In genomic region chr10:60739619-60740363, GRCm38 (mm10) we compare ENCODE assay signal across 17 mouse cellular contexts. TPM values are rescaled to one million over a fixed set of nuclear protein-coding genes. Genes with fewer than 3 reads are reported as not detected.
A peak's percentile ranks its signal among the peaks of the same experiment; 100 is the strongest.
DNase-seq lines count a peak whose midpoint lies in the region; ATAC-seq and TF ChIP-seq lines count a peak whose summit lies in the region.
"Had no signal": no experiment of that assay in that cellular context is flagged by ENCODE, and none has a peak within 500 bp of the region (broad histone marks: within the 10 kb centered on the region; RNA-seq: fewer than 3 reads in every experiment).

No protein-coding gene starts in this region.

- WGBS in liver, embryonic 12.5 days (ENCODE audit: insufficient replicate concordance): 48% methylated on average over 4 of the region's 4 CpGs
- 8% methylated on average over 4 of the region's 4 CpGs for WGBS in bone marrow, adult 2 months
- 36% methylated on average over 4 of the region's 4 CpGs for WGBS in liver, embryonic 15.5 days (ENCODE audit: insufficient replicate concordance)
- WGBS in embryonic facial prominence, embryonic 10.5 days: 86% methylated on average over 4 of the region's 4 CpGs

- peak; percentile 31 for DNase-seq in liver
- DNase-seq in thymus, postnatal 0 days (ENCODE audit: low spot score): peak; percentile 63
- no peak for DNase-seq in embryonic facial prominence, embryonic 10.5 days (ENCODE audit: low spot score)
- no peak for DNase-seq in cerebellum, adult 8-10 months
- no peak for DNase-seq in embryo, embryonic 9.5 days (ENCODE audit: extremely low spot score)
- DNase-seq: adrenal gland, adult 8-10 months; cerebellum, postnatal 25 days; kidney, adult 18-20 months; kidney, postnatal 25 days; left cerebral cortex, postnatal 4 days; lung, adult 18-20 months; lung, postnatal 4 days had no signal

- no peak overlapping the region for H3K4me2 ChIP-seq in liver, embryonic 12.5 days
- H3K4me2 ChIP-seq in liver, embryonic 15.5 days: no peak overlapping the region
- H3K4me2 ChIP-seq: neural tube, embryonic 12.5 days had no signal

- TF ChIP-seq POLR2A in bone marrow, adult 2 months (IDR thresholded peaks at IDR 0.05; ENCODE audit: borderline replicate concordance, control insufficient read depth, low read depth, low read length): no peak

- H3K9me3 ChIP-seq in liver, embryonic 12.5 days (replicated peaks): no peaks in the 10 kb centered on the region
- H3K9me3 ChIP-seq in liver, embryonic 15.5 days (replicated peaks): no peaks in the 10 kb centered on the region
- no peaks in the 10 kb centered on the region for H3K9me3 ChIP-seq in embryonic facial prominence, embryonic 10.5 days
- H3K9me3 ChIP-seq: neural tube, embryonic 12.5 days had no signal

- TF ChIP-seq CTCF in bone marrow, adult 2 months (IDR thresholded peaks at IDR 0.05; ENCODE audit: control insufficient read depth, insufficient read depth, low read length): no peak

- ATAC-seq in liver, embryonic 12.5 days: no peak
- ATAC-seq in liver, embryonic 15.5 days (ENCODE audit: insufficient read depth): no peak; the same call in 1 of the 2 replicates
- ATAC-seq: hindbrain, embryonic 16.5 days had no signal

- 0 out of 2 replicates have a peak, but pooled peaks cover 3% of the 10 kb centered on the region for H3K36me3 ChIP-seq in liver, embryonic 12.5 days
- H3K36me3 ChIP-seq in liver, embryonic 15.5 days (replicated peaks): no peaks in the 10 kb centered on the region
- H3K36me3 ChIP-seq in embryonic facial prominence, embryonic 10.5 days (replicated peaks): peaks cover 8% of the 10 kb centered on the region; the same call in 1 of the 2 replicates

- no peak overlapping the region for H3K27ac ChIP-seq in liver, embryonic 12.5 days
- H3K27ac ChIP-seq in bone marrow, adult 2 months (ENCODE audit: control insufficient read depth, insufficient read depth, low read depth, low read length, poor library complexity): peak overlapping the region; percentile 55
- 0 out of 2 replicates have a peak overlapping the region, but pooled peaks have one; percentile 24 for H3K27ac ChIP-seq in liver, embryonic 15.5 days (replicated peaks)
- H3K27ac ChIP-seq in embryonic facial prominence, embryonic 10.5 days (replicated peaks): no peak overlapping the region
- H3K27ac ChIP-seq: neural tube, embryonic 12.5 days had no signal

- no peak overlapping the region for H3K4me3 ChIP-seq in liver, embryonic 12.5 days
- no peak overlapping the region for H3K4me3 ChIP-seq in bone marrow, adult 2 months (replicated peaks; ENCODE audit: control insufficient read depth, low read depth, low read length)
- H3K4me3 ChIP-seq in liver, embryonic 15.5 days (replicated peaks): no peak overlapping the region
- no peak overlapping the region for H3K4me3 ChIP-seq in embryonic facial prominence, embryonic 10.5 days
- H3K4me3 ChIP-seq: neural tube, embryonic 12.5 days had no signal

- no peaks in the 10 kb centered on the region for H3K27me3 ChIP-seq in liver, embryonic 12.5 days (replicated peaks)
- no peaks in the 10 kb centered on the region for H3K27me3 ChIP-seq in liver, embryonic 15.5 days
- H3K27me3 ChIP-seq in embryonic facial prominence, embryonic 10.5 days (replicated peaks; ENCODE audit: low read depth, poor library complexity, severe bottlenecking): no peaks in the 10 kb centered on the region
- H3K27me3 ChIP-seq: neural tube, embryonic 12.5 days had no signal

- H3K9ac ChIP-seq in liver, embryonic 12.5 days: no peak overlapping the region
- H3K9ac ChIP-seq in liver, embryonic 15.5 days: no peak overlapping the region
- H3K9ac ChIP-seq: neural tube, embryonic 12.5 days had no signal

- no peaks in the 10 kb centered on the region for H3K4me1 ChIP-seq in liver, embryonic 12.5 days
- H3K4me1 ChIP-seq in bone marrow, adult 2 months (ENCODE audit: control insufficient read depth, insufficient read depth, low read length): peaks cover 6% of the 10 kb centered on the region; the same call in 1 of the 2 replicates
- peaks cover 6% of the 10 kb centered on the region; the same call in 1 of the 2 replicates for H3K4me1 ChIP-seq in liver, embryonic 15.5 days (replicated peaks)
- peaks cover 7% of the 10 kb centered on the region; the same call in 1 of the 2 replicates for H3K4me1 ChIP-seq in embryonic facial prominence, embryonic 10.5 days

RNA-seq across cellular contexts. Expression of gene Slc29a3, which starts 12.8 kb away (rescaled TPM):
- polyA plus RNA-seq in liver, embryonic 12.5 days (2016; fragmentation: Nextera tagmentation; extraction: Ambion mirVana): 3.6 and 4.2 TPM in 2 replicates
- 3.7 and 8.5 TPM in 2 replicates for polyA plus RNA-seq in bone marrow, adult 2 months (2011; ENCODE audit: insufficient read depth, insufficient read length, low replicate concordance, missing spikeins)
- polyA plus RNA-seq in liver, embryonic 15.5 days (2015; fragmentation: Nextera tagmentation; extraction: Ambion mirVana): 3.7 and 3.9 TPM in 2 replicates
- 21.9 and 22.5 TPM in 2 replicates for polyA plus RNA-seq in thymus, postnatal 0 days (2015; fragmentation: Nextera tagmentation; extraction: Ambion mirVana)
- 9.4 and 12.7 TPM in 2 replicates for polyA plus RNA-seq in embryonic facial prominence, embryonic 10.5 days (2016; fragmentation: Nextera tagmentation; extraction: Ambion mirVana)

RNA-seq across cellular contexts. Expression of gene Cdh23, which starts 43.5 kb away (rescaled TPM):
- 0.19 and 0.23 TPM in 2 replicates for polyA plus RNA-seq in liver, embryonic 12.5 days (2016; fragmentation: Nextera tagmentation; extraction: Ambion mirVana)
- 1.0 and 1.8 TPM in 2 replicates for polyA plus RNA-seq in bone marrow, adult 2 months (2011; ENCODE audit: insufficient read depth, insufficient read length, low replicate concordance, missing spikeins)
- polyA plus RNA-seq in liver, embryonic 15.5 days (2015; fragmentation: Nextera tagmentation; extraction: Ambion mirVana): 0.25 and 0.45 TPM in 2 replicates
- polyA plus RNA-seq in thymus, postnatal 0 days (2015; fragmentation: Nextera tagmentation; extraction: Ambion mirVana): 2.7 and 3.1 TPM in 2 replicates
- 0.29 and 0.35 TPM in 2 replicates for polyA plus RNA-seq in embryonic facial prominence, embryonic 10.5 days (2016; fragmentation: Nextera tagmentation; extraction: Ambion mirVana)

Comparison
In these comparisons a context has a peak if more than half of its experiments do, and no peak if none do; other contexts are left out.
1. H3K27ac ChIP-seq: peak in bone marrow, adult 2 months (single experiment) and liver, embryonic 15.5 days (single experiment); none in liver, embryonic 12.5 days (single experiment) and embryonic facial prominence, embryonic 10.5 days (single experiment).
2. DNase-seq: peak in liver (single experiment) and thymus, postnatal 0 days (single experiment); none in embryonic facial prominence, embryonic 10.5 days (single experiment), cerebellum, adult 8-10 months (single experiment) and embryo, embryonic 9.5 days (single experiment).